17 mouse cellular contexts compared by ENCODE assay signal in the genomic region with DNA sequence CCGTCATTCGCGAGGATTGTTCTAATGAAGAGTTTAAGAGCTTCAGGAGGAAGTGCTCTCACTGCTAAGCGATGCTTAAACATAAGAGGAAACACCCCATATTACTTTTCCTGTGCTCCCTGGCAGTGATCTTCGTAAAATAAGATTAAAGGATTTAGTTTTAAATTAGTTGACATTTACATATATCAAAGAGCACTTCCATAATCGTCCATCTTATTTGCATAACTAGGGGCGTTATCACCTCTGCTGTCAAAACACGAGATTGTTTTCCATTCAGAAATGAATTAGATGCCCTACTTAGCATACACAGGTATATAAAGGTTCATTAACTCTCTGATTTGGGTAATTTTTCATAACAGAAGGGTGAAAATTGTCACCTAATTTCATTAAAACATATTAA.
DNase-seq lines count a peak whose midpoint lies in the region; ATAC-seq and TF ChIP-seq lines count a peak whose summit lies in the region.
"Had no signal": no experiment of that assay in that cellular context is flagged by ENCODE, and none has a peak within 500 bp of the region (broad histone marks: within the 10 kb centered on the region; RNA-seq: fewer than 3 reads in every experiment).

No protein-coding gene starts in this region.

- WGBS in heart, embryonic 16.5 days: 63% methylated on average over 8 of the region's 8 CpGs
- WGBS in lung, embryonic 14.5 days: 66% methylated on average over 8 of the region's 8 CpGs

- no peak for TF ChIP-seq CTCF in lung, embryonic 14.5 days (IDR thresholded peaks at IDR 0.05; ENCODE audit: low read depth)
- TF ChIP-seq CTCF in cortical plate, adult 2 months (IDR thresholded peaks at IDR 0.05; ENCODE audit: extremely low read depth, insufficient read depth, low read length): no peak

- no peaks in the 10 kb centered on the region for H3K9me3 ChIP-seq in heart, embryonic 16.5 days (replicated peaks; ENCODE audit: control insufficient read depth, low read length)
- H3K9me3 ChIP-seq in lung, embryonic 14.5 days (ENCODE audit: low read depth, low read length): no peaks in the 10 kb centered on the region
- H3K9me3 ChIP-seq: forebrain, embryonic 15.5 days; liver, embryonic 13.5 days; midbrain, embryonic 15.5 days had no signal

- peaks cover 28% of the 10 kb centered on the region for H3K4me1 ChIP-seq in heart, embryonic 16.5 days (ENCODE audit: control insufficient read depth, insufficient read depth, low read length)
- H3K4me1 ChIP-seq in lung, embryonic 14.5 days (ENCODE audit: insufficient read depth): peaks cover 7% of the 10 kb centered on the region; the same call in 1 of the 2 replicates
- peaks cover 12% of the 10 kb centered on the region for H3K4me1 ChIP-seq in cortical plate, adult 2 months (ENCODE audit: control insufficient read depth, insufficient read depth, low read length)

- H3K27ac ChIP-seq in heart, embryonic 16.5 days (ENCODE audit: low read length): peak overlapping the region; percentile 35; the same call in 1 of the 2 replicates
- 0 out of 2 replicates have a peak overlapping the region, but pooled peaks have one; percentile 27 for H3K27ac ChIP-seq in lung, embryonic 14.5 days (ENCODE audit: low read depth)
- 0 out of 2 replicates have a peak overlapping the region, but pooled peaks have one; percentile 9 for H3K27ac ChIP-seq in cortical plate, adult 2 months (ENCODE audit: insufficient read depth, low read length)
- H3K27ac ChIP-seq: forebrain, embryonic 15.5 days; hindbrain, embryonic 14.5 days; liver, embryonic 13.5 days; midbrain, embryonic 15.5 days had no signal

- intact Hi-C loops in heart, postnatal 14 days (cut with DNase I): loop anchor here (5.0 kb wide), 1 partner anchor 32 kb away; no protein-coding TSS in a partner anchor

- TF ChIP-seq POLR2A in cortical plate, adult 2 months (IDR thresholded peaks at IDR 0.05; ENCODE audit: extremely low read depth, insufficient read depth, low read length): no peak

- H3K4me2 ChIP-seq in heart, embryonic 16.5 days (ENCODE audit: low read depth, low read length): peak overlapping the region; percentile 34; the same call in 1 of the 2 replicates
- H3K4me2 ChIP-seq in lung, embryonic 14.5 days: no peak overlapping the region
- H3K4me2 ChIP-seq: forebrain, embryonic 15.5 days; hindbrain, embryonic 14.5 days; midbrain, embryonic 15.5 days had no signal

- no peaks in the 10 kb centered on the region for H3K27me3 ChIP-seq in heart, embryonic 16.5 days (ENCODE audit: control insufficient read depth, insufficient read depth, low read length)
- no peaks in the 10 kb centered on the region for H3K27me3 ChIP-seq in lung, embryonic 14.5 days (ENCODE audit: insufficient read depth, low read length)
- H3K27me3 ChIP-seq in splenic B cell, adult 2 months (ENCODE audit: control insufficient read depth, insufficient read depth, low read length, poor library complexity, severe bottlenecking): no peaks in the 10 kb centered on the region
- H3K27me3 ChIP-seq: forebrain, embryonic 15.5 days; liver, embryonic 13.5 days; midbrain, embryonic 15.5 days had no signal

- no peak for DNase-seq in heart, postnatal 14 days
- DNase-seq in lung, embryonic 14.5 days: no peak
- DNase-seq in lung, postnatal 4 days: no peak
- DNase-seq in splenic B cell, adult 2 months (ENCODE audit: low read depth, low spot score): peak; percentile 75
- DNase-seq in cerebellum, adult 9-11 months: no peak
- DNase-seq: heart, postnatal 10 days; kidney, postnatal 25 days; liver, embryonic 13.5 days; right cerebral cortex, postnatal 14 days; spleen, adult 18-20 months; thymus, adult 2 months had no signal

- no peak for ATAC-seq in heart, embryonic 16.5 days (replicated peaks; ENCODE audit: extremely low read depth, insufficient read depth, low FRiP score)
- ATAC-seq in lung, embryonic 14.5 days (ENCODE audit: insufficient read depth): no peak
- ATAC-seq: forebrain, embryonic 15.5 days; midbrain, embryonic 15.5 days had no signal

- no peak overlapping the region for H3K9ac ChIP-seq in heart, embryonic 16.5 days (ENCODE audit: low read length)
- no peak overlapping the region for H3K9ac ChIP-seq in lung, embryonic 14.5 days
- H3K9ac ChIP-seq: forebrain, embryonic 15.5 days; hindbrain, embryonic 14.5 days; liver, embryonic 13.5 days; midbrain, embryonic 15.5 days had no signal

- no peaks in the 10 kb centered on the region; the same call in 1 of the 2 replicates for H3K36me3 ChIP-seq in heart, embryonic 16.5 days (ENCODE audit: control insufficient read depth, insufficient read depth)
- H3K36me3 ChIP-seq in lung, embryonic 14.5 days (ENCODE audit: insufficient read depth): 0 out of 2 replicates have a peak, but pooled peaks cover 3% of the 10 kb centered on the region
- H3K36me3 ChIP-seq in splenic B cell, adult 2 months (ENCODE audit: control insufficient read depth, insufficient read depth, low read length, poor library complexity, severe bottlenecking): peaks cover 8% of the 10 kb centered on the region
- H3K36me3 ChIP-seq: forebrain, embryonic 15.5 days; liver, embryonic 13.5 days; midbrain, embryonic 15.5 days had no signal

- no peak overlapping the region for H3K4me3 ChIP-seq in heart, embryonic 16.5 days (ENCODE audit: low read length)
- H3K4me3 ChIP-seq in lung, embryonic 14.5 days (ENCODE audit: low read depth, low read length): no peak overlapping the region
- no peak overlapping the region for H3K4me3 ChIP-seq in cortical plate, adult 2 months (ENCODE audit: insufficient read depth, low read length)
- H3K4me3 ChIP-seq: forebrain, embryonic 15.5 days; liver, embryonic 13.5 days; midbrain, embryonic 15.5 days; myocyte had no signal
